Mouse (Mus musculus) cerebellum, adult 9-11 months (tissue): ENCODE results near the gene Krt90.

Experiments
- DNase-seq: peaks from one replicate; pipeline ENCODE4 v3.0.0; 2022

Krt90 gene

GRCm38 (mm10) chr15:101508247-101508646, 54.5 kb downstream of the Krt90 start:
- DNase-seq: no peak

GRCm38 (mm10) chr15:101506896-101507758, 55.6 kb downstream of the Krt90 start:
- DNase-seq: no peak
